Mouse (Mus musculus) frontal cortex, postnatal 10 days (tissue): ENCODE results near the gene Zfp354b.

Source experiments
- DNase-seq, 2 experiments: peaks; one replicate each; pipeline ENCODE4 v3.0.0; 2022; ENCODE audit warnings: low spot score in 2 of 2, mixed read lengths in 1 of 2

Zfp354b gene

GRCm38 (mm10) chr11:50886231-50886932 is 45.1 kb downstream of the Zfp354b start:
- DNase-seq = no peak

- DNase-seq = no peak
Measured at GRCm38 (mm10) chr11:50883756-50884155, 47.7 kb downstream of the Zfp354b start.

- no peak for DNase-seq
Measured at GRCm38 (mm10) chr11:50878641-50879040, 52.8 kb downstream of the Zfp354b start.
